Mouse (Mus musculus): ENCODE results near the gene Btaf1.

DNA sequence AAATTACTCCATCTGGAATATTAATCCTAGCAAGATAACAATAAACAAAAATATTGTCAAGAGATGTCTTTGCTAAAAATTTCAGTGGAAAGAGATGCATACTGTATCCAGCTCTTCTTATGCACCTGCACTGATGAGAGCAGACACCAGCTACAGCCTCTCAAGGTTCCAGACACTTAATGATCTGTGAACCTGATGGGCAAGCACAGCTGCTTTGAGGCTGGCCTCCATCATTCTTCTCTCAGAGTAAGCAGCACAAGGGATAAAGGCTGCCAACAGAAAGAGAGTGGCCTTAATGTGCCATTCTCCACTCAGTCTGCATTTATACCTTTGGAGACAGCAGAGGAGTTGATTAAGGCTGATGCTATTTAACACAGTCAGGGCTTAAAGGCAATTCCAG is 115.0 kb downstream of the Btaf1 start:
- TF ChIP-seq CTCF (conservative IDR thresholded peaks at IDR 0.05; ENCODE audit: low read length) = no peak
- TF ChIP-seq NANOG (IDR thresholded peaks at IDR 0.05; ENCODE audit: borderline replicate concordance, low read length) = no peak
- no peak for TF ChIP-seq POU5F1 (IDR thresholded peaks at IDR 0.05; ENCODE audit: borderline replicate concordance, low read length)
